26 mouse cellular contexts compared by ENCODE assay signal in genomic region chr13:104883566-104884249, GRCm38 (mm10). TPM values are rescaled to one million over a fixed set of nuclear protein-coding genes. Genes with fewer than 3 reads are reported as not detected.
DNase-seq lines count a peak whose midpoint lies in the region; ATAC-seq lines count a peak whose summit lies in the region.
"Had no signal": no experiment of that assay in that cellular context is flagged by ENCODE, and none has a peak within 500 bp of the region (broad histone marks: within the 10 kb centered on the region; RNA-seq: fewer than 3 reads in every experiment).

No protein-coding gene starts in this region.

- no peaks in the 10 kb centered on the region for H3K4me1 ChIP-seq in limb, embryonic 11.5 days (ENCODE audit: control insufficient read depth, insufficient read depth, low read length)
- H3K4me1 ChIP-seq in limb, embryonic 10.5 days = no peaks in the 10 kb centered on the region
- H3K4me1 ChIP-seq in neural tube, embryonic 11.5 days (ENCODE audit: control insufficient read depth, insufficient read depth, low read length) = no peaks in the 10 kb centered on the region
- H3K4me1 ChIP-seq: limb, embryonic 12.5 days had no signal

- H3K27ac ChIP-seq in limb, embryonic 11.5 days (replicated peaks; ENCODE audit: low read depth, low read length) = no peak overlapping the region
- no peak overlapping the region for H3K27ac ChIP-seq in limb, embryonic 10.5 days
- no peak overlapping the region for H3K27ac ChIP-seq in neural tube, embryonic 11.5 days (ENCODE audit: low read depth, low read length)
- H3K27ac ChIP-seq: kidney, postnatal 0 days; limb, embryonic 12.5 days; liver, embryonic 14.5 days; macrophage had no signal

- no peak overlapping the region for H3K4me2 ChIP-seq in limb, embryonic 11.5 days (ENCODE audit: low read depth, severe bottlenecking)
- H3K4me2 ChIP-seq in neural tube, embryonic 11.5 days (ENCODE audit: low read depth) = no peak overlapping the region
- H3K4me2 ChIP-seq: limb, embryonic 12.5 days had no signal

- peak; percentile 59 for DNase-seq in heart, adult 11 months
- DNase-seq in heart, adult 18-20 months = no peak
- DNase-seq in limb, embryonic 11.5 days (ENCODE audit: low spot score) = no peak
- DNase-seq in limb, embryonic 10.5 days (ENCODE audit: low spot score) = no peak
- no peak for DNase-seq in neural tube, embryonic 11.5 days (ENCODE audit: low spot score)
- DNase-seq in neural tube, embryonic 10.5 days (ENCODE audit: extremely low spot score, low spot score) = no peak
- no peak for DNase-seq in gastrocnemius, postnatal 10 days
- DNase-seq: adrenal gland, adult 8-10 months; B cell, adult 2 months; cerebellum, adult 18-20 months; cerebellum, postnatal 14 days; gastrocnemius, postnatal 36 days; heart, postnatal 10 days; kidney, adult 11 months; right cerebral cortex, adult 18-20 months; right cerebral cortex, postnatal 4 days; thymus, postnatal 14 days had no signal

- 0 out of 2 replicates have a peak, but pooled peaks have one; percentile 31 for ATAC-seq in limb, embryonic 11.5 days (ENCODE audit: insufficient number of reproducible peaks, low FRiP score, low TSS enrichment, low read depth)
- peak; percentile 27; the same call in 1 of the 2 replicates for ATAC-seq in neural tube, embryonic 11.5 days (ENCODE audit: insufficient read depth, low FRiP score, low TSS enrichment)
- ATAC-seq: activated CD4-positive, CD25-positive, alpha-beta regulatory T cell, adult 4 months had no signal

- no peak overlapping the region for H3K4me3 ChIP-seq in limb, embryonic 11.5 days (ENCODE audit: low read depth, low read length)
- no peak overlapping the region for H3K4me3 ChIP-seq in limb, embryonic 10.5 days
- no peak overlapping the region for H3K4me3 ChIP-seq in neural tube, embryonic 11.5 days (ENCODE audit: low read depth, low read length)
- H3K4me3 ChIP-seq: limb, embryonic 12.5 days had no signal

- no peaks in the 10 kb centered on the region for H3K36me3 ChIP-seq in limb, embryonic 11.5 days (ENCODE audit: control insufficient read depth, insufficient read depth, low read length)
- H3K36me3 ChIP-seq in limb, embryonic 10.5 days = no peaks in the 10 kb centered on the region
- no peaks in the 10 kb centered on the region for H3K36me3 ChIP-seq in neural tube, embryonic 11.5 days (ENCODE audit: control insufficient read depth, insufficient read depth, low read length)
- H3K36me3 ChIP-seq: limb, embryonic 12.5 days had no signal

- no peaks in the 10 kb centered on the region for H3K27me3 ChIP-seq in limb, embryonic 11.5 days (ENCODE audit: control insufficient read depth, insufficient read depth, low read length)
- no peaks in the 10 kb centered on the region for H3K27me3 ChIP-seq in limb, embryonic 10.5 days (ENCODE audit: low read depth, poor library complexity, severe bottlenecking)
- H3K27me3 ChIP-seq in neural tube, embryonic 11.5 days (ENCODE audit: control insufficient read depth, insufficient read depth, low read length) = no peaks in the 10 kb centered on the region
- H3K27me3 ChIP-seq: limb, embryonic 12.5 days had no signal

- H3K9me3 ChIP-seq in limb, embryonic 11.5 days (ENCODE audit: control insufficient read depth, low read length) = no peaks in the 10 kb centered on the region
- H3K9me3 ChIP-seq in limb, embryonic 10.5 days (replicated peaks) = no peaks in the 10 kb centered on the region
- H3K9me3 ChIP-seq in neural tube, embryonic 11.5 days (ENCODE audit: control insufficient read depth, low read length) = no peaks in the 10 kb centered on the region
- H3K9me3 ChIP-seq: limb, embryonic 12.5 days had no signal

- no peak overlapping the region for H3K9ac ChIP-seq in limb, embryonic 11.5 days (ENCODE audit: low read length)
- no peak overlapping the region for H3K9ac ChIP-seq in neural tube, embryonic 11.5 days (ENCODE audit: low read length)
- H3K9ac ChIP-seq: limb, embryonic 12.5 days; liver, embryonic 14.5 days had no signal

- WGBS in limb, embryonic 11.5 days = 24% methylated on average over 16 of the region's 16 CpGs
- WGBS in limb, embryonic 10.5 days = 29% methylated on average over 13 of the region's 16 CpGs
- 29% methylated on average over 11 of the region's 16 CpGs for WGBS in neural tube, embryonic 11.5 days

RNA-seq across cellular contexts. Expression of gene Shisal2b, which starts 20.0 kb away (rescaled TPM):
- not detected for total RNA-seq in heart, adult 18-20 months (2021)
- not detected in 2 replicates for polyA plus RNA-seq in limb, embryonic 11.5 days (2014; fragmentation: Nextera tagmentation; extraction: Ambion mirVana)
- 0.10 and 0.11 TPM in 2 replicates for polyA plus RNA-seq in limb, embryonic 10.5 days (2016; fragmentation: Nextera tagmentation; extraction: Ambion mirVana)
- polyA plus RNA-seq in neural tube, embryonic 11.5 days (2014; fragmentation: Nextera tagmentation; extraction: Ambion mirVana) = 0.17 TPM in 1 of 2 replicates, not detected in the other
- total RNA-seq in gastrocnemius, postnatal 10 days (2021) = not detected
- total RNA-seq: adrenal gland, adult 8-10 months; gastrocnemius, postnatal 36 days; layer of hippocampus, adult 18-20 months; MEL; monocyte, adult 5-6 weeks had no signal
- polyA plus RNA-seq: hindbrain, embryonic 11.5 days; limb, embryonic 12.5 days; liver, embryonic 14.5 days; macrophage had no signal
